Mouse (Mus musculus): ENCODE measurements around the gene Cntrl. TPM values are rescaled to one million over a fixed set of nuclear protein-coding genes. Genes with fewer than 3 reads are reported as not detected.
A peak's percentile ranks its signal among the peaks of the same experiment; 100 is the strongest.

Gene Cntrl
- polyA plus RNA-seq, 1 experiment from 2014 or later: 30.8 TPM

DNA sequence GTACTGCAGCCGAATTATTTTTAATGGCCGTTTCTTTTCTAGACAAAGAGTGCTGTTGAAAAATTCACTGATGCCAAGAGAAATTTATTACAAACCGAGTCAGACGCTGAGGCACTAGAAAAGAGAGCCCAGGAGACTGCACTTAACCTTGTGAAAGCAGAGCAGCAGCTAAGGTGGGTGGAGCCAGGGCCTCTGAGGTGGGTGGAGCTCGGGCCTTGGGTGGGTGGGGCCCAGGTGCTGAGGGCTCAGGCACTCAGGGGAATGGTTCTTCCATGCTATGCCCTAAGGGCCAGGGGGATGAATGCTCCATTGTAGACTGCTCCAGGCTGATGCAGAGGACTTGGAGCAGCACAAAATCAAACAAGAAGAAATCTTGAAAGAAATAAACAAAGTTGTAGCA lies 50.9 kb downstream of the Cntrl start:
- Histone ChIP-seq H3K9ac (no peak overlapping the region), H3K36me3 (ENCODE audit: insufficient read depth) (peaks cover 78% of the 10 kb centered on the region), H3K4me1 (ENCODE audit: insufficient read depth) (no peaks in the 10 kb centered on the region), H3K4me2 (no peak overlapping the region), H3K27me3 (ENCODE audit: insufficient read depth, low read length) (no peaks in the 10 kb centered on the region), H3K27ac (ENCODE audit: low read depth) (no peak overlapping the region), H3K4me3 (ENCODE audit: low read depth, low read length) (no peak overlapping the region), H3K9me3 (ENCODE audit: low read depth, low read length) (no peaks in the 10 kb centered on the region)
- DNase-seq (peak; percentile 36), ATAC-seq (ENCODE audit: insufficient read depth) (peak; percentile 63; the same call in 1 of the 2 replicates)
- WGBS: 49% methylated on average over 5 of the region's 5 CpGs
- TF ChIP-seq CTCF (IDR thresholded peaks at IDR 0.05; ENCODE audit: low read depth): no peak

DNA sequence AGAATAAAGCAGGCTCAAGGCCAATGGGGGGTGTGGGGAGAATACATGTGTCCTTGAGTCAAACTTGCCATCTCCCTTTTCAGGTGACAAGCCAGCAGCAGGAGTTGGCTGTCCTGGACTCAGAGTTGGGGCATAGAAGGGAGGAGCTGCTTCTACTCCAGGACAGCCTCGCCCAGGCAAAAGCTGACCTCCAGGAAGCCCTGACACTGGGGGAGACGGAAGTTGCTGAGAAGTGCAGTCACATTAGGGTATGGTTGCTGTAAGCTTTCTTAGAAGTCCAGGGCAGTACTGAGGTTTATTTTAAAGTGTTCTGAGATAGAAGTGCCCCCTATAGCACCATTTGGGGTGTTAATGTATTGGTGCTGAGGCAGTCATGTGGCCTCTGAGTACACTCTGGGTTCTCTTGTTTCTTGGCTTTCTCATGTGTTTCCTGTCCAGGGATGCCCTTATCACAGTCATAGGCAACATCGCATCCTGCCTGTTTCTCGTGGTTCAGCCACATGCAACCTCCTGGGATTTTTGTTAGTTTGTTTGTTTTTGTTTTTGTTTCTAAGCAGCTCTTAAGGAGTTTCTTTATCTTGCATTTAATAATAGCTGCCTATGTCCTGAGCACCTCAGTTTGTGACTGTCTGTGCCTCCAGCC lies 52.7 kb downstream of the Cntrl start:
- H3K27me3 ChIP-seq (ENCODE audit: insufficient read depth, low read length): no peaks in the 10 kb centered on the region
- peaks cover 79% of the 10 kb centered on the region for H3K36me3 ChIP-seq (ENCODE audit: insufficient read depth)
- H3K4me2 ChIP-seq: no peak overlapping the region
- no peak overlapping the region for H3K27ac ChIP-seq (ENCODE audit: low read depth)
- DNase-seq (no peak), ATAC-seq (ENCODE audit: insufficient read depth) (no peak)
- WGBS: 80% methylated on average over 4 of the region's 4 CpGs
- TF ChIP-seq CTCF (IDR thresholded peaks at IDR 0.05; ENCODE audit: low read depth): no peak
- no peaks in the 10 kb centered on the region for H3K9me3 ChIP-seq (ENCODE audit: low read depth, low read length)
- H3K4me1 ChIP-seq (ENCODE audit: insufficient read depth): no peaks in the 10 kb centered on the region
- H3K4me3 ChIP-seq (ENCODE audit: low read depth, low read length): no peak overlapping the region
- no peak overlapping the region for H3K9ac ChIP-seq

DNA sequence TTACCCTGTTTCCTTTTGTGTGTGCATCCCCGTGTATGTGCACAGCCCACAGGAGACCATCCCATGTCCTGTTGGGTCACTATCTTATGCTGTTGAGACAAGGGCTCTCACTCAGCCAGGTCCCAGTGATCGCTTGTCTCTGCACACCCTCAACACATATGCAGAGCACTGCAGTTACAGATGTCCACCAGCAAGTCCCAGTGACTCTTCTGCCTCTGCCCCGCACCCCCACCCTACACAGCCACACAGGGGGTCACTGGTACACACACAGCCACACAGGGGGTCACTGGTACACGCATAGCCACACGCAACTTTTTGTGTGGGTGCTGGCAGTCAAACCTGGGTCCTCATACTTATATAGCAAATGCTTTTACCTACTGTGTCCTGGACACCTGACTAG lies 54.1 kb downstream of the Cntrl start:
- Histone ChIP-seq H3K4me1 (ENCODE audit: insufficient read depth) (no peaks in the 10 kb centered on the region), H3K9me3 (ENCODE audit: low read depth, low read length) (no peaks in the 10 kb centered on the region), H3K27ac (ENCODE audit: low read depth) (no peak overlapping the region), H3K4me2 (no peak overlapping the region), H3K36me3 (ENCODE audit: insufficient read depth) (peaks cover 77% of the 10 kb centered on the region), H3K9ac (no peak overlapping the region), H3K4me3 (ENCODE audit: low read depth, low read length) (no peak overlapping the region), H3K27me3 (ENCODE audit: insufficient read depth, low read length) (no peaks in the 10 kb centered on the region)
- ATAC-seq (ENCODE audit: insufficient read depth) (no peak), DNase-seq (no peak)
- no peak for TF ChIP-seq CTCF (IDR thresholded peaks at IDR 0.05; ENCODE audit: low read depth)
- 86% methylated on average over 5 of the region's 5 CpGs for WGBS

DNA sequence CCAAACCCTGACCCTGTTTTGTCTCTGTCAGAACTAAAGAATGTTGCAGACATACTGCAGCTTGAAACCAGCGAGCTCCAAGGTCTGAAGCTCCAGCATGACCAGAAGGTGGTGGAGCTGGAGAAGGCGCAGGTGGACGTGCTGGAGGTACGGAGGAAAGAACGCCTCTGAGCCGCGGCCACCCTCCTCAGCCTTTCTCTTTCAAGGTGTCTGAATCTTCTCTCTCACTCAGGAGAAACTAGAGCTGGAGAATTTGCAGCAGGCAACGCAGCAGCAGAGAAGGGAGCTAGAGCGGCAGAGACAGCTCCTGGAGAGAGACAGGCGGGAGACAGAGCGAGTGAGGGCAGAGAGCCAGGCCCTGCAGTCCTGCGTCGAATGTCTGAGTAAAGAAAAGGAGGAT lies 56.1 kb downstream of the Cntrl start:
- Histone ChIP-seq H3K4me1 (ENCODE audit: insufficient read depth) (no peaks in the 10 kb centered on the region), H3K4me2 (no peak overlapping the region), H3K27me3 (ENCODE audit: insufficient read depth, low read length) (no peaks in the 10 kb centered on the region), H3K36me3 (ENCODE audit: insufficient read depth) (peaks cover 79% of the 10 kb centered on the region), H3K9me3 (ENCODE audit: low read depth, low read length) (no peaks in the 10 kb centered on the region), H3K9ac (no peak overlapping the region), H3K4me3 (ENCODE audit: low read depth, low read length) (no peak overlapping the region), H3K27ac (ENCODE audit: low read depth) (no peak overlapping the region)
- DNase-seq: no peak
- ATAC-seq (ENCODE audit: insufficient read depth): no peak
- no peak for TF ChIP-seq CTCF (IDR thresholded peaks at IDR 0.05; ENCODE audit: low read depth)
- WGBS: 91% methylated on average over 13 of the region's 13 CpGs

DNA sequence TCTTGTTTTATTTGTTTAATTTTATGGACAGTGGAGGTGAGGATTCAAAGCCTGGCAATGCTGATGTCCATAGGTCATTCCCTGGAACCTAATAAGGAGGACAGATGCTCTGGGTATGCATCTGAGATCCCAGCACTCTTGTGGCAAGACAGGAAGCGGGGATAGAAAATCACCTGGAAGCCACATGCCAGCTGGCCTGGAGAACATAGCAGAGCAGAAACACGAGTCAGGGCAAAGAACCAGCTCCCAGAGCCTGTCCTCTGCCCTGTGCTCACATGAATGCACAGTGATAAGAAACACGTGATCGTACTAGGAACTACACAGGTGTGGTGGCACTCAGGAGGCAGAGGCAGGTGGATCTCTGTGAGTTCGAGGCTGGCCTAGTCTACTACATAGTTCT lies 57.5 kb downstream of the Cntrl start:
- H3K4me2 ChIP-seq: no peak overlapping the region
- ATAC-seq (ENCODE audit: insufficient read depth) (no peak), DNase-seq (no peak)
- no peak for TF ChIP-seq CTCF (IDR thresholded peaks at IDR 0.05; ENCODE audit: low read depth)
- no peak overlapping the region for H3K27ac ChIP-seq (ENCODE audit: low read depth)
- no peak overlapping the region for H3K4me3 ChIP-seq (ENCODE audit: low read depth, low read length)
- 87% methylated on average over 5 of the region's 5 CpGs for WGBS
- H3K27me3 ChIP-seq (ENCODE audit: insufficient read depth, low read length): no peaks in the 10 kb centered on the region
- H3K36me3 ChIP-seq (ENCODE audit: insufficient read depth): peaks cover 86% of the 10 kb centered on the region
- H3K4me1 ChIP-seq (ENCODE audit: insufficient read depth): no peaks in the 10 kb centered on the region
- H3K9me3 ChIP-seq (ENCODE audit: low read depth, low read length): no peaks in the 10 kb centered on the region
- H3K9ac ChIP-seq: no peak overlapping the region

DNA sequence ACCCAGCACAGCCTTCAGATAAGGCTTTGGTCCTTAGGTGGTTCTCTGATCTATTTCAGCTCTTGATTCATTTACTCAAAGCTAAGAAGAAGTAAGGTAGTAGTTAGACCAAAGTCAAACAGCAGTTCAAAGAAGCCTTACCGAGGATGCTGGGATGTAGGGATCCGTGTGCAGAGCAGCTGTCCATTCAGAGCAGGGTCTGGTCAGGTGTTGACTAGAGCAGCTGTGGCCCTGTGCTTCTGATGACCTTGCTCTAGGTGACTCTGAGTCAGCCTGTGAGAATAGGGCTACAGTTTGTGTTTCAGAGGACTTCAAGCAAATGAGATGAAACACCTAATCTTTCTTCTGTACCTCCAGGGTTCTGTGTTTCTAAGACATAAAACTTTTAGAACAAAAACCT lies 60.2 kb downstream of the Cntrl start:
- Histone ChIP-seq H3K27me3 (ENCODE audit: insufficient read depth, low read length) (no peaks in the 10 kb centered on the region), H3K36me3 (ENCODE audit: insufficient read depth) (peaks cover 86% of the 10 kb centered on the region), H3K4me2 (no peak overlapping the region), H3K9ac (no peak overlapping the region), H3K4me1 (ENCODE audit: insufficient read depth) (no peaks in the 10 kb centered on the region), H3K27ac (ENCODE audit: low read depth) (no peak overlapping the region), H3K4me3 (ENCODE audit: low read depth, low read length) (no peak overlapping the region), H3K9me3 (ENCODE audit: low read depth, low read length) (no peaks in the 10 kb centered on the region)
- DNase-seq: no peak
- WGBS: 86% methylated on average over 2 of the region's 2 CpGs
- no peak for ATAC-seq (ENCODE audit: insufficient read depth)
- TF ChIP-seq CTCF (IDR thresholded peaks at IDR 0.05; ENCODE audit: low read depth): no peak

DNA sequence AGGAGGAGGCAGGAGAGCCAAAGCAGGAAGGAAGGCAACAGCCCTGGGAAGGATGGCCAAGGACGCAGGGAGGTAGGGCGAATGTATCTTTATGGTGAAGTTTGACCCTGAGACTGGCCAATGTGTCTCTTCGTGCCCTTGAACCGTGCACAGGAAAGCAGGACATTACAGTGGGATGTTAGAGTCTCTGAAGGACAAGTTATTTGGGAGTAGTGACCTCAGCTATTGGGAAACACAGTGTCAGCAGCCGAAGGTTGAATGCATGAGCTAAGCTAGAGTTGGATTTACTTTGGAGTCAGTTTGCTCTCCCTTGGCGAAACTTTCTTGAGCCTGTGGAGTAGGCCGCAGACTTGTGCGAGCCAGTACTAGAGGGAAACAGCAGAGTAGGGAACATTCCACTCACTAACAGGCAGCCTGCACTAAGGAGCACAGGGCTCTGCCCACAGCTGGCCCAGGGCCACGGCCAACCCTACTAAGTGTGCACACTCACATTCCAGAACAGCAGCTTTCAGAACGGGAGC lies 62.1 kb downstream of the Cntrl start:
- TF ChIP-seq CTCF (IDR thresholded peaks at IDR 0.05; ENCODE audit: low read depth): no peak
- Histone ChIP-seq H3K27ac (ENCODE audit: low read depth) (no peak overlapping the region), H3K27me3 (ENCODE audit: insufficient read depth, low read length) (no peaks in the 10 kb centered on the region)

More for the DNA sequence above, 62.1 kb downstream of the Cntrl start:
- Histone ChIP-seq H3K9ac (no peak overlapping the region), H3K4me1 (ENCODE audit: insufficient read depth) (no peaks in the 10 kb centered on the region), H3K36me3 (ENCODE audit: insufficient read depth) (peaks cover 93% of the 10 kb centered on the region), H3K9me3 (ENCODE audit: low read depth, low read length) (no peaks in the 10 kb centered on the region), H3K4me3 (ENCODE audit: low read depth, low read length) (no peak overlapping the region), H3K4me2 (no peak overlapping the region)
- ATAC-seq (ENCODE audit: insufficient read depth) (0 out of 2 replicates have a peak, but pooled peaks have one; percentile 42), DNase-seq (peak; percentile 34)
- WGBS: 82% methylated on average over 10 of the region's 10 CpGs
